Mouse (Mus musculus) CD4-positive naive resting alpha-beta T cell, adult 57 days (primary cell): ENCODE results near the gene Unc5c. TPM values are rescaled to one million over a fixed set of nuclear protein-coding genes. Genes with fewer than 3 reads are reported as not detected.

Experiments
- total RNA-seq: library from RNA; stranded (reverse); gene quantifications from one replicate; pipeline ENCODE4 v1.2.4, GENCODE M21; 2023

Gene Unc5c
- total RNA-seq, result not detected

GRCm38 (mm10) chr3:141465104-141465705 lies at the start of gene Unc5c:
Gene Unc5c, plus strand, starts transcription at chr3:141465216.

